Mouse (Mus musculus) cerebellum, adult 8-10 months (tissue): Measurements from ENCODE around the gene Hnrnpdl.

Source experiments
- DNase-seq: peaks from one replicate; pipeline ENCODE4 v3.0.0; 2022

The Hnrnpdl gene

DNA sequence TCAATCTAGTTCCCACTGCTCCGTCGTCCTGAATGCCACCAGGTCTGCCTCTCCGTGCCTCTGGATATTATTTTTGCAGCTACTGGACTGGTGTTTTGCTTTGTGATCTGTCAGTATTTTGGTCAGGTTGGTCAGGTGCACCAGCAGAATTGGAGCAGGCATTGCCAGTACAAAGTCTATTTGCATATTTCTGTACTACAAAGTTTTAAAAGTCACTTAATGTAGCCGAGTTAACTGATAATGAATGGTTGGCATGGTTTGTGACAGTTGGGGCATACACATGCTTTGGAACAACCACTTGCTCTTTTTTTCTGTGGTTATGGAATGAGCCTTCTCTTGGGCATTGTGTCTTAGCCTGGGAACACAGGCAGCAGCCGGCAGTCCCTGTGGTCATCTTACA is 5.2 kb upstream of the Hnrnpdl start:
- DNase-seq, result no peak

DNA sequence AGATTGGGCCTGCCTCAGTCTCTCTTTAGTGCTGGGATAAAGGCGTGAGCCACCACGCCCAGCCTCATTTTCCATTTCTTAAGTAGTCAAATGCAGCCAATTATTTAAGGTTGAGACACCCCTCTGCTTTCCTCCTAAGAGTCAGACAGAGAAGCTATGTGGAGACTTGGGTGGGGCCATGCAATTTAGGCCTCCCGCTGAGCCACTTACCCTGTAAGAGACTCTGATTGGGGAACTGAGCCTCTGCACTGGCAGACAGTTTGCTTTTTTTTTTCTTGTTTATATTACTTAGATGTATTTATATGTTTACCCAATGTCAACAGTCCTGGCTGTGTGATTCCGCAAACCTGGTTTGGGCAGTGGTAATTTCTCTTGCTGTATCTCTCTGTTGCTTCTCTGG is 4.6 kb upstream of the Hnrnpdl start:
- no peak for DNase-seq

DNA sequence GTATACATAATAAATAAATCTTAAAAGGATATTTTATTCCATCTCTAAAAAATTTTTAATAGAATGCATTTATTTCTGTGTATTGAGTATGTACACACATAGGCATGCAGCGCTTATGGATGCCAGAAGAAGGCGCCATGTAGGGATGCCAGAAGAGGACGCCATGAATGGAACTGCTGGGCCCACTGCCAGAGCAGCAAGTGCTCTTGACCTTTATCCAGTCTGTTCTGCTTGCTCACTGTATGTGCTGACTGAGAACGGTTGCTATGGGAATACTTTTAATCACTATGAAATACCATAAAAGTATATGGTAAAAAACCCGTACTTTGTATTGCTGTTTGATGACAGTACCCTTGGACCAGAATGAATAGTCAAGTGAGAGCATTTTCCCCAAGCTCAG is 3.9 kb upstream of the Hnrnpdl start:
- peak; percentile 57 for DNase-seq

GRCm38 (mm10) chr5:100042467-100042866 is 3.0 kb upstream of the Hnrnpdl start:
- DNase-seq, result no peak

DNA sequence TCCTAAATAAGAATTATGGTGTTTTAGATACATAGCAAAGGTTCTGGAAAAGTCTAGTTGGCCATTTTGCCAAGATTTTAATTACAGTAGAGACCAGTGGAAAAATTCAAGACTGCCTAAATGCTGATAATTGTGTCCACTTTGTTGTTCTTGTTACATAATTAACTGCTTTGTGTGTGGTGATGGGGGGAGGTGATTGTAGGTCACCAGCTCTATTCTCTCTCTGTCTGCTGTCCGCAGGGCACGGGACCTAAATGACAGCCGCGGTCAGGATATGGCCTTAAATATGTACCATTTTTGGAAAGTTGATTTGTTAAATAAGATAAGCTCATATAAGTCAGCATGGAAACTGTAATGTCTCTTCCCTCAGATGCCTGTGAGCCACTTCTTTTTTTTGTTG is 1.8 kb upstream of the Hnrnpdl start:
- DNase-seq, result no peak

GRCm38 (mm10) chr5:100040281-100040784 is 869 bp upstream of the Hnrnpdl start:
- peak; percentile 60 for DNase-seq

DNA sequence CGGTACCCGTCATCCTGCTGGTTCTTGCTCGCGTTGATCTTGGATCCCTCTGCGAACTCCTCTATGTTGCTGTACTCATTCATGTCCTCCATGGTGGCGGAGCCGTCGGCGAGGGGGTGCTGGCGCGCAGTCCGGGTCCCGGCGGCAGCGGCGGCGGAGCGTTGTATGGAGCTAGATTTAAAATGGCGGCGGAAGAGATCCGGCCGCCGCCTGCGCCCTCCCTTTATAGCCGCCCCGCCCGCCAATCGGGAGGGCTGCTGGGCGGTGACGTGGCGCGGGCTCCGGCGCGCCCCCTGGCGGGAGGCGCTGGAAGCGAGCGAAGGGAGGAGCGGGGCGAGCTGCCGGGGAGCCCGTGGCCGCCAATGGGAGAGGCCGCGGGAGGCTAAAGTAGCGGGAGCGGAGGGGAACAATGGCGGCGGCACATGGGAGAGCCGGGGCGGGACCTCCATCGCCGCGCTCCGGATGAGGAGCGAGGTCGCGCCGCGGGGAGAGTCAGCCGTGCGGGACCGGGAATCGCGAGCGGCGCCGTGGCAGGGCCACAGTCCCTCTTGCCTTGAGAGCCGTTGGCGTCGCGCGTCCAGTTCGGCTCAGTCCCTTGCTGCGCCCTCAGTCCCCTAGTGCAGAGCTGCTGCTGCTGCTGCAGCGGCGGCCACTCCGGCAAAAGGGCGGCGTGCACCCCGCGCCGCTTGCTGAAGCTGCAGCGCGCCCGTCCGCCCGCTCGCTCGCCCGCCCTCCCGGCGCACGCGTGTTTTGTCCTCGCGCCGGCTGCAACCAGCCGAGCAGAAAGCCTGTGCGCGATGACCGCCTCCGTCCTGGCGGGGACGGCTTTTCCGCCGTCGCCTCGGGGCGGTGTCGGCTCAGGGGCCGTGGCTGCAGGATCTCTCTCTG is 506 bp downstream of the Hnrnpdl start:
- peak; percentile 97 for DNase-seq

DNA sequence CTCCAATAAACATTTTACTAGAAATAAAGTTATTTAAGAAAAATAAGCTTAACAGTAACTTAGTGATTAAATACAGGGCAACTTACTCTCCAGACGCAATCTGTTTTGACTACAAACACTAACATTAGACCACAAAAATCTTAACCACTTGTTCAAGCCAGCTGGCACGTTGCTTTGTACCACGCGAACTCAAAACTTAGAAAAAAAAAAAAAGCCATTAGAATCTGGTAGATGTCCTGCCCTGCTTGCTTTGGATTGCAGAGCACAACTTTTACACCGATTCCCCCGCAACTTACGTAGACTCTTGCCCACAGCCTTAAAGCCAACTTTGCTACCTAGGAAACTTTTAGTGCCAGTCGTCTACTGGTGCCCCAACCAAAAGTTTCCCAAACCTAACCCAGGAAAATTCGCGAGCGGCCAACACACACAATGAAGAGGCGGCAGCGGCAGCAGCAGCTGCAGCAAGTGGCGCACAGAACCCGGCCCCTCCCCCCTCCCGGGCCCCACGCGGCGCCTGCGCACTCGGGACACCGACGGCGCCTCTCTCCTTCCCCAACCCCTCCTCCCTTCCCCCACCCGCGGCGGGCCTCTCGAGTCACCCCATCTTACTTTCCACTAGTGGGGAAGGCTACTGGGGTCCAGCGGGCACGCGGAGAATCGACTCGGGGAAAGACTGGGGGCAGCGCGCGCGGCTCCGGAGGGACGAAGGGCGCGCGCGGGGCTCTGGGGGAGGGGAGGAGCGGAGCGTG is 1.3 kb downstream of the Hnrnpdl start:
- peak; percentile 88 for DNase-seq

GRCm38 (mm10) chr5:100036681-100037080 is 2.8 kb downstream of the Hnrnpdl start:
- no peak for DNase-seq

DNA sequence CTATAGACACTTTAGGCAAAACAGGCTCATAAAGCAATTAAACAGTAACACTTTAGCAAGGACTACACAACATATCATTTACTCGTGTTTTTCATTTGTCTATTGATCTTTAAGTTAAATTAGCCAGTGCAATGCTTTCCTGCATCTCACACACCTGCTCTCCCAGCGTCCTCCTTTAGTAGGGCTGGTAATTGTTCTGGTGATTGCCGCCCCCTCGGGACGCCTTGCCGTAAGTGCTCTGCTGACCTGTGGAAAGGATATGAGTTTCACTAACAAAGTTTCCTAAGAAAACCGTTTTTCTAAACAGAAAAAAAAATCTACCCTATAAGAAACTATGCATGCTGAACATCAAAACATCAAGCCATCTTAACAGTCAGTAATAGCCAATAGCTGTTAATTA is 3.5 kb downstream of the Hnrnpdl start:
- DNase-seq, result no peak

- no peak for DNase-seq
Observed at GRCm38 (mm10) chr5:100032646-100033045, 6.8 kb downstream of the Hnrnpdl start.

GRCm38 (mm10) chr5:100032107-100032506 is 7.4 kb downstream of the Hnrnpdl start:
- no peak for DNase-seq

- no peak for DNase-seq
Observed at GRCm38 (mm10) chr5:100030069-100030468, 9.4 kb downstream of the Hnrnpdl start.

DNA sequence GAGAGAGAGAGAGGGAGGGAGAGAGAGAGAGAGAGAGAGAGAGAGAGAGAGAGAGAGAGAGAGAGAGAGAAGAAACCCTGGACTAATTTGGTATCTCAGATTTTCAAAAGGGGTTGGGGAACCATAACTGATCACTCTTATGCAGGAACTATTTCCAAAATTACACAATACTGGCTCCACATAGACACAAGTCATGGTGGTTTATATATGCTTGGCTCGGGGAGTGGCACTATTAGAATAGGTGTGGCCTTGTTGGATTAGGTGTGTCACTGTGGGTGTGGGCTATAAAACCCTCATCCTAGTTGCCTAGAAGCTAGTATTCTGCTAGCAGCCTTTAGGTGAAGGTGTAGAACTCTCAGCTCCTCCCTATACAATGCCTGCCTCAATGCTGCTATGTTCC is 14.6 kb downstream of the Hnrnpdl start:
- DNase-seq, result no peak

- DNase-seq, result no peak
Observed at GRCm38 (mm10) chr5:100024403-100024802, 15.1 kb downstream of the Hnrnpdl start.

DNA sequence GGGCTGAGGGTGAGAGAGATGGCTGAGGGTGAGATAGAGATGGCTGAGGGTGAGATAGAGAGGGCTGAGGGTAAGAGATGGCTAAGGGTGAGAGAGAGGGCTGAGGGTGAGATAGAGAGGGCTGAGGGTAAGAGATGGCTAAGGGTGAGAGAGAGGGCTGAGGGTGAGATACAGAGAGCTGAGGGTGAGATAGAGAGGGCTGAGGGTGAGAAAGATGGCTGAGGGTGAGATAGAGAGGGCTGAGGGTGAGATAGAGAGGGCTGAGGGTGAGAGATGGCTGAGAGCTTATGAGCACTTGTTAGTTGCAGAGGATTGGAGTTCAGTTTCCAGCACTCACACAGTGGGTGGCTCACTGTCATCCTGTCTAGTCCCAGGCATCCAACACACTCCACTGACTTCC is 19.4 kb downstream of the Hnrnpdl start:
- DNase-seq, result no peak

GRCm38 (mm10) chr5:100012599-100012998 is 26.9 kb downstream of the Hnrnpdl start:
- no peak for DNase-seq

DNA sequence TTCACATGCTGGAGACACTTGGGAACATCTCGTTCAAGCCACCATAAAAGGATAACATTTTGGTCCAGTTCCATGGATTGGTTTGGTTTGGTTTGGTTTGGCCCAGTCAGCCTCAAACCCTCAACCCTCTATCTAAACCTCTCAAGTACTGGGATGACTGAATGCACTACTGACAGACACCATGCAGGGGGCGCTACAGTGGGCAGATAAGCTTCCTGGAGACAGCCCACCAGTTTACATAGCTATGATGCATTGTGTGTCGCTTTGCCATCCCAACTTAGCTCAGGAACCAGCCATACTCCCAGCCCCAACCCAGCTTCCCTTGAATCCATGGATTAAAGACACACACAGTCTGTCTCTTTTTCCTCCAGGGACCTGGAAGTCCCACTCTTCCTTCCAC is 31.0 kb downstream of the Hnrnpdl start:
- no peak for DNase-seq

- DNase-seq, result no peak
Observed at GRCm38 (mm10) chr5:100007040-100007375, 32.5 kb downstream of the Hnrnpdl start.

DNA sequence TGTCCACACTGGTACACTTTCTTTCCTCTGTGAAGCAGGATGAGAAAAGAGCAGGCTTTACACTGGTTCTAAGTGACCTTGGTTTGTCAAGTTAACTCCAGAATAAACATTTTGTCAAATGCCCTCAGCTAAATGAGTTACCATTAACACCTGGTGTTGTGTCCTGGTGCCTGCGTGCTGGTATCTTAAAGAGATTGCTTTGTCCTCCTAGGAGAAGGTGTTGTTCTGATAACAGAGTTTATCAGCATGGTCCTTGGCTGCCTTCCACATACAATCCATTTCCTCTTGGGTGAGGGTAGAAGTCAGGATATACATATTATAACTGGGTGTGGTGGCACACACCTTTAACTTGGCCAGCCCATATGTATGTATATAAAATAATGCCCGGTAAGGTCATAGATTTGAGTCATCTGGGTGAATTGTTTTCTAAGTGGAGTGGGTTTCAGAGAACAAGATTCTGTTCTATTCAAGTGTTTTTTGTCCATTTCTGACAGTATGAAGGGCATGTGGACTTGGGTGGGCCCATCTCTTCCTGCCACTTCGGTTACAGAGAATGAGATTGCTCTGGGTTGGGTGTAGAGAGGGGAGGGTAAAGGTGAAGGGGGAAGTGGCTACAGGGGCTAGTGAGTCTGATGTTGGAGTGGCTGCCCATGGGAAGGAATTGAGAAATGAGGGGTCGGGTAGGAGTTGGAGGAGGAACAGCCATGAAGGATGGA is 33.0 kb downstream of the Hnrnpdl start:
- no peak for DNase-seq

DNA sequence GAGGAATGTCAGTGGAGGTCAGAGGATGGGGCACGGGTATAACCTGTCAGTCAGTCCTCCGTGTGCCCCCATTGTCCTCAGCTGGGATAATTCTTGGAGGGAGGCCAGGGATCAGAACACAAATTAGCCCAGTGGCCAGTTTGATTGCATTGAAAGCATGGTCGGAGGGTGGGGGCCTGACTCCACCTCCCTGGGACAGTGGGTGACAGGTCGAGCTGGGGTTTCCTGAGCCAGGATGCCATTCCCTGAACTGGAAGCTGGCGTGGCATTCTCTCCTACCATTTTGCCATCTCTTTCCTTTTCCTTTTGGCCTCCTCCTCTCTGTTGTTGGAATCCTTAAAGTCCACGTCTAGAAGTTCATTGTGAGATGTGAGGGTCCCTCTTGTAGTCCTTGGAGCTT is 33.6 kb downstream of the Hnrnpdl start:
- no peak for DNase-seq

GRCm38 (mm10) chr5:100005431-100005830 is 34.0 kb downstream of the Hnrnpdl start:
- DNase-seq, result no peak

DNA sequence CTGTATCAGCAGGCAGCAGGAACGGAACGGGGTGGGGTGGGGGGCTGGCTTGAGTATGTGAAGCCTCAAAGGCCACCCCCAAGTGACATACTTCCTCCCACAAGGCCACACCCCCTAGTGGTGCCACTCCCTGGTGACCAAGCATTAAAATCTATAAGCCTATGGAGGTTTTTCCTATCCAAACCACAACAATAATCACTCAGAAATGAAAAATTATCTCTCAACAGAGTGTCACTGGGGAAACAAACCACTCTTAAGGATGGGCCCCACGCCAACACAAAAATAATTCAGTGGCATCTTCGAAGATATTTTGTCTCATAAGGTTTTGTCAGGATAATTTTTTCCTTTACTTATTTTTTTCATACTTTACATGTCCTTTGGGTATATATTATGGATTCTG is 35.6 kb downstream of the Hnrnpdl start:
- no peak for DNase-seq

DNA sequence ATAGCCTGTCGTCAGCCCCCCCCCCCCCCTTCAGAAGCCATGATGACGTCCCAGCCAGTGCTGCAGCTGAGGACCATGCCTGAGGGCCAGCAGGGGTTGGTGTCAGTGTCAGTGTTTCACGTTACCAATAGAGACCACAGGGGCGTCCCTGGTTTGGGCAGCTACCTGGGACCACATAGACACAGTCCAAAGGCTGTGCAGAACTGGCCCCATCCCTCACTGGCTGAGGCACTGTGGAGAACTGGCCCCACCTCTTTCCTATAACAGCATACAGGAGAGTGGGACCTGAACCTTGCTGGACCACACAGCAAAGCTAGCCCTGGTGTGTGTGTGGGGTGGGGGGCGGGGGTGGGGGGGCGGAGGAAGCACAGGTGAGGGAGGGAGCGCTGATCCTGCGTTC is 39.0 kb downstream of the Hnrnpdl start:
- DNase-seq, result no peak
